Mouse (Mus musculus) hindbrain, embryonic 11.5 days (tissue): ENCODE data around the gene Dbr1. TPM values are rescaled to one million over a fixed set of nuclear protein-coding genes. Genes with fewer than 3 reads are reported as not detected.

Experiments
- polyA plus RNA-seq: library from polyadenylated mRNA; unstranded; fragments of >200 nt; fragmentation: Nextera tagmentation; extraction: Ambion mirVana; gene quantifications from 2 replicates; pipeline ENCODE4 v1.2.1, GENCODE M21; 2014

The Dbr1 gene
- polyA plus RNA-seq, 1 experiment from 2014 or later: 27.2 TPM

Other genes starting within 250 kb of the Dbr1 start
- gene Esyt3, start 217.2 kb upstream of the Dbr1 start, polyA plus RNA-seq: 0.15 and 0.36 TPM in 2 replicates
- gene Mras, start 138.4 kb upstream of the Dbr1 start, polyA plus RNA-seq: 20.7 and 22.9 TPM in 2 replicates
- 0.90 and 1.4 TPM in 2 replicates for gene Nme9, start 124.3 kb upstream of the Dbr1 start, polyA plus RNA-seq
- gene Armc8, start 6.9 kb upstream of the Dbr1 start, polyA plus RNA-seq: 41.3 and 46.4 TPM in 2 replicates
- gene A4gnt, start 36.7 kb downstream of the Dbr1 start, polyA plus RNA-seq: not detected in 2 replicates
- gene Dzip1l, start 53.7 kb downstream of the Dbr1 start, polyA plus RNA-seq: 12.0 and 14.5 TPM in 2 replicates
- gene Cldn18, start 141.5 kb downstream of the Dbr1 start, polyA plus RNA-seq: not detected in 2 replicates